Mouse (Mus musculus) lung, postnatal 0 days (tissue): ENCODE data around the gene Avp. TPM values are rescaled to one million over a fixed set of nuclear protein-coding genes. Genes with fewer than 3 reads are reported as not detected.

Source experiments
- ATAC-seq: fragments of 200-750 bp; cut with Nextera tagmentation; 2 replicates; pipeline ENCODE4 v1.8.0; 2017; ENCODE audit warnings: moderate library complexity
- DNase-seq: peaks from one replicate; pipeline ENCODE4 v3.0.0-alpha.2; 2016; ENCODE audit warnings: low spot score
- H3K27ac ChIP-seq: fragments of 300-500 bp; sonication (generic); 2 replicates; pipeline ENCODE4 v1.5.1; 2014; ENCODE audit warnings: antibody characterized with exemption, mild to moderate bottlenecking, low read length, mixed read lengths
- H3K27me3 ChIP-seq: fragments of 300-500 bp; sonication (generic); replicated peaks from 2 replicates; pipeline ENCODE4 v1.6.1; 2014; ENCODE audit warnings: low read length, mixed read lengths; ENCODE audit not compliant: insufficient read depth
- H3K36me3 ChIP-seq: fragments of 300-500 bp; sonication (generic); 2 replicates; pipeline ENCODE4 v1.6.1; 2014; ENCODE audit warnings: low read length, mixed read lengths; ENCODE audit not compliant: insufficient read depth
- H3K4me1 ChIP-seq: fragments of 300-500 bp; sonication (generic); 2 replicates; pipeline ENCODE4 v1.6.1; 2014; ENCODE audit warnings: antibody characterized with exemption, low read depth, low read length, mixed read lengths; ENCODE audit not compliant: insufficient read depth
- H3K4me2 ChIP-seq: fragments of 300-500 bp; sonication (generic); replicated peaks from 2 replicates; pipeline ENCODE4 v1.6.1; 2014; ENCODE audit warnings: low read depth, mild to moderate bottlenecking, low read length, moderate library complexity, mixed read lengths
- H3K4me3 ChIP-seq: fragments of 300-500 bp; sonication (generic); 2 replicates; pipeline ENCODE4 v1.5.1; 2014; ENCODE audit warnings: low read depth, low read length
- H3K9ac ChIP-seq: fragments of 300-500 bp; sonication (generic); replicated peaks from 2 replicates; pipeline ENCODE4 v1.6.1; 2014; ENCODE audit warnings: low read depth, mild to moderate bottlenecking
- H3K9me3 ChIP-seq: fragments of 300-500 bp; sonication (generic); 2 replicates; pipeline ENCODE4 v1.6.1; 2016; ENCODE audit warnings: low read length, mixed read lengths
- CTCF ChIP-seq: IDR thresholded peaks from 2 replicates; pipeline ENCODE4 v1.5.1; 2016; ENCODE audit warnings: antibody characterized with exemption, mild to moderate bottlenecking
- EP300 ChIP-seq: IDR thresholded peaks from 2 replicates; pipeline ENCODE4 v1.6.1; 2016; ENCODE audit warnings: antibody characterized with exemption, mild to moderate bottlenecking, control low read depth
- WGBS: fragments of 180-500 bp; shearing (Covaris S2); extraction: QIAGEN DNeasy Blood & Tissue Kit; methylation state at CpG from one replicate; pipeline ENCODE4 v1.1.7; 2014; 5-methylcytosine and 5-hydroxymethylcytosine counted together
- microRNA-seq: library from miRNA; unstranded; fragments of <30 nt; microRNA quantifications from one replicate; pipeline ENCODE4, GENCODE M21; 2016
- polyA plus RNA-seq: library from polyadenylated mRNA; unstranded; fragments of >200 nt; fragmentation: Nextera tagmentation; extraction: Ambion mirVana; gene quantifications from 2 replicates; pipeline ENCODE4 v1.2.1, GENCODE M21; 2015

The Avp gene
- polyA plus RNA-seq, 1 experiment from 2014 or later = not detected

GRCm38 (mm10) chr2:130532201-130532600, 50.2 kb downstream of the Avp start:
- Histone ChIP-seq H3K9me3 (no peaks in the 10 kb centered on the region), H3K9ac (no peak overlapping the region), H3K27me3 (no peaks in the 10 kb centered on the region), H3K36me3 (peaks cover 11% of the 10 kb centered on the region; the same call in 1 of the 2 replicates), H3K4me1 (no peaks in the 10 kb centered on the region), H3K4me3 (no peak overlapping the region), H3K27ac (no peak overlapping the region), H3K4me2 (no peak overlapping the region)
- 38% methylated on average over 2 of the region's 2 CpGs for WGBS
- ATAC-seq (no peak), DNase-seq (no peak)
- TF ChIP-seq CTCF = no peak
- TF ChIP-seq EP300 = no peak

Small RNA genes lying within 50 kb of the gene (microRNA-seq; reads per million reads assigned to microRNA genes)
- gene Gm23876 = not detected

Other genes with a start within 250 kb of the Avp start
- 13.9 and 14.9 TPM in 2 replicates for gene Cpxm1, start 185.0 kb downstream of the Avp start, polyA plus RNA-seq
- gene Gm28372, start 177.3 kb downstream of the Avp start, polyA plus RNA-seq = 0.10 TPM in 1 of 2 replicates, not detected in the other
- gene 1700020A23Rik, start 177.3 kb downstream of the Avp start, polyA plus RNA-seq = not detected in 2 replicates
- not detected in 2 replicates for gene Tmem239, start 176.1 kb downstream of the Avp start, polyA plus RNA-seq
- 46.8 and 47.0 TPM in 2 replicates for gene Vps16, start 158.2 kb downstream of the Avp start, polyA plus RNA-seq
- gene Pced1a, start 157.9 kb downstream of the Avp start, polyA plus RNA-seq = 6.8 and 8.0 TPM in 2 replicates
- gene Ptpra, start 132.3 kb downstream of the Avp start, polyA plus RNA-seq = 46.1 and 52.1 TPM in 2 replicates
- 61.0 and 64.0 TPM in 2 replicates for gene Mrps26, start 18.8 kb downstream of the Avp start, polyA plus RNA-seq
- gene Oxt, start 6.4 kb downstream of the Avp start, polyA plus RNA-seq = not detected in 2 replicates
- 4.8 and 5.9 TPM in 2 replicates for gene Fastkd5, start 47.5 kb upstream of the Avp start, polyA plus RNA-seq
- gene Ubox5, start 47.5 kb upstream of the Avp start, polyA plus RNA-seq = 4.4 TPM in 2 replicates
- gene Lzts3, start 60.2 kb upstream of the Avp start, polyA plus RNA-seq = 0.95 and 1.5 TPM in 2 replicates
- gene Ddrgk1, start 82.1 kb upstream of the Avp start, polyA plus RNA-seq = 82.6 and 90.9 TPM in 2 replicates
- gene Itpa, start 85.1 kb upstream of the Avp start, polyA plus RNA-seq = 50.6 and 51.1 TPM in 2 replicates
- gene Slc4a11, start 115.0 kb upstream of the Avp start, polyA plus RNA-seq = 0.21 and 0.37 TPM in 2 replicates